Mouse (Mus musculus) liver, postnatal 0 days (tissue): ENCODE measurements around the gene Lrrc1. TPM values are rescaled to one million over a fixed set of nuclear protein-coding genes. Genes with fewer than 3 reads are reported as not detected.

ENCODE experiments used
- ATAC-seq: fragments of 200-750 bp; cut with Nextera tagmentation; 2 replicates; pipeline ENCODE4 v1.8.0; 2017; ENCODE audit warnings: mild to moderate bottlenecking, moderate library complexity
- DNase-seq: peaks from one replicate; pipeline ENCODE4 v3.0.0-alpha.2; 2016
- H3K27ac ChIP-seq: fragments of 300-500 bp; sonication (generic); 2 replicates; pipeline ENCODE4 v1.5.1; 2014; ENCODE audit warnings: antibody characterized with exemption, moderate library complexity, mild to moderate bottlenecking, low read depth
- H3K27me3 ChIP-seq: fragments of 300-500 bp; sonication (generic); 2 replicates; pipeline ENCODE4 v1.6.1; 2014; ENCODE audit warnings: low read length, control low read depth, mixed read lengths; ENCODE audit not compliant: insufficient read depth
- H3K36me3 ChIP-seq: fragments of 300-500 bp; sonication (generic); replicated peaks from 2 replicates; pipeline ENCODE4 v1.6.1; 2014; ENCODE audit warnings: mild to moderate bottlenecking, control low read depth, low read length, moderate library complexity, mixed read lengths; ENCODE audit not compliant: insufficient read depth
- H3K4me1 ChIP-seq: fragments of 300-500 bp; sonication (generic); 2 replicates; pipeline ENCODE4 v1.6.1; 2014; ENCODE audit warnings: antibody characterized with exemption, mild to moderate bottlenecking, control low read depth; ENCODE audit not compliant: insufficient read depth
- H3K4me2 ChIP-seq: fragments of 300-500 bp; sonication (generic); 2 replicates; pipeline ENCODE4 v1.6.1; 2014; ENCODE audit warnings: low read depth, mild to moderate bottlenecking, low read length, moderate library complexity, mixed read lengths
- H3K4me3 ChIP-seq: fragments of 300-500 bp; sonication (generic); 2 replicates; pipeline ENCODE4 v1.5.1; 2014; ENCODE audit warnings: low read depth, low read length
- H3K9ac ChIP-seq: fragments of 300-500 bp; sonication (generic); replicated peaks from 2 replicates; pipeline ENCODE4 v1.6.1; 2014; ENCODE audit warnings: mild to moderate bottlenecking, moderate library complexity
- H3K9me3 ChIP-seq: fragments of 300-500 bp; sonication (generic); 2 replicates; pipeline ENCODE4 v1.6.1; 2016; ENCODE audit warnings: mild to moderate bottlenecking, control low read depth, low read length, mixed read lengths
- CTCF ChIP-seq: sonication (generic); IDR thresholded peaks from 2 replicates; pipeline ENCODE4 v1.5.1; 2016; ENCODE audit warnings: antibody characterized with exemption, low read depth
- EP300 ChIP-seq: IDR thresholded peaks from 2 replicates; pipeline ENCODE4 v1.6.1; 2016; ENCODE audit warnings: antibody characterized with exemption, low read depth, mild to moderate bottlenecking
- WGBS: fragments of 180-500 bp; shearing (Covaris S2); extraction: QIAGEN DNeasy Blood & Tissue Kit; methylation state at CpG from one replicate; pipeline ENCODE4 v1.1.7; 2014; ENCODE audit not compliant: insufficient replicate concordance; 5-methylcytosine and 5-hydroxymethylcytosine counted together
- polyA plus RNA-seq: library from polyadenylated mRNA; unstranded; fragments of >200 nt; fragmentation: Nextera tagmentation; extraction: Ambion mirVana; gene quantifications from 2 replicates; pipeline ENCODE4 v1.2.1, GENCODE M21; 2015

Gene Lrrc1
- polyA plus RNA-seq, 1 experiment from 2014 or later, result 1.5 TPM

DNA sequence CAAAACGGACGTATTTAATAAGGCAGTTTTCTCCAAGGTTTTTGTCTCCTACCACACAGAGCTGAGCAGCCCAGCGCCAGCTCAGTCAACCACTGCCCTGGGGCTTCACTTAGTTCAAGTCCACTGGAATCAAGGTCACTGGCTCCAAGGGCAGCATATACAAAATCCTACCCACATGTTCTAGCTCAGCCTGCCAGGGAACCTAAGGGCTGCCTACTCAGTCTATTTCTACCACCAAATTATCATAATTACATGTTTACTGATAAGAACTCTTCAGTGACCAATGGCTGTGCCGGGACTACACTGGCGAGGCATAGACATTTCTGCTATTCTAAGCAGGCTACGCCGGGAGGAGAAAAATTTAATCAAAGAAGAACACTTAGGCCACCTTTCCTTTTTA is 80.8 kb downstream of the Lrrc1 start:
- H3K36me3 ChIP-seq, result no peaks in the 10 kb centered on the region
- ATAC-seq (no peak), DNase-seq (no peak)
- H3K4me2 ChIP-seq, result no peak overlapping the region
- H3K9ac ChIP-seq, result no peak overlapping the region
- H3K4me3 ChIP-seq, result no peak overlapping the region
- no peaks in the 10 kb centered on the region for H3K9me3 ChIP-seq
- H3K4me1 ChIP-seq, result no peaks in the 10 kb centered on the region
- TF ChIP-seq CTCF (no peak), EP300 (no peak)
- H3K27ac ChIP-seq, result no peak overlapping the region
- H3K27me3 ChIP-seq, result no peaks in the 10 kb centered on the region
- WGBS, result 60% methylated on average over 7 of the region's 7 CpGs

DNA sequence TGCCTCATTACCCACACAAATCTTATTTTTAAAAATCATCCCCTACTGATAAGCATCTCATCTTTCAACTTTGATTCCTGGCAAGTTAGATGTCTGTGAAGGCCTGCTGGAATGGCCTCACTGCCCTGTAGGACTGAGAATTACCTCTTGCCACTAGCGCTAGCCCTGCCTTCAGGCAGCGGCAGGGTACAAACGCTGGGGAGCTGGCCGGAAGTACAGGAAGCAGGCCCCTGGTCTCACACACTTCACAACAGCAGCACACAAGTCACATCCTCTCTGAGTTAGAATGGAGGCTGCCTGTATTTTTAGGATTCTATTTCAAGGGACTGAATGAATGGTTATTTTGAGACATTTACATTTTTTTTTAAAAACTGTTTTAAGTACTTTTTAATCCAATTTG is 81.5 kb downstream of the Lrrc1 start:
- Histone ChIP-seq H3K27me3 (no peaks in the 10 kb centered on the region), H3K9ac (no peak overlapping the region), H3K4me2 (no peak overlapping the region), H3K4me1 (no peaks in the 10 kb centered on the region), H3K27ac (no peak overlapping the region), H3K4me3 (no peak overlapping the region), H3K36me3 (no peaks in the 10 kb centered on the region), H3K9me3 (no peaks in the 10 kb centered on the region)
- 40% methylated on average over 4 of the region's 4 CpGs for WGBS
- no peak for DNase-seq
- ATAC-seq, result no peak
- TF ChIP-seq EP300, result no peak
- TF ChIP-seq CTCF, result no peak

DNA sequence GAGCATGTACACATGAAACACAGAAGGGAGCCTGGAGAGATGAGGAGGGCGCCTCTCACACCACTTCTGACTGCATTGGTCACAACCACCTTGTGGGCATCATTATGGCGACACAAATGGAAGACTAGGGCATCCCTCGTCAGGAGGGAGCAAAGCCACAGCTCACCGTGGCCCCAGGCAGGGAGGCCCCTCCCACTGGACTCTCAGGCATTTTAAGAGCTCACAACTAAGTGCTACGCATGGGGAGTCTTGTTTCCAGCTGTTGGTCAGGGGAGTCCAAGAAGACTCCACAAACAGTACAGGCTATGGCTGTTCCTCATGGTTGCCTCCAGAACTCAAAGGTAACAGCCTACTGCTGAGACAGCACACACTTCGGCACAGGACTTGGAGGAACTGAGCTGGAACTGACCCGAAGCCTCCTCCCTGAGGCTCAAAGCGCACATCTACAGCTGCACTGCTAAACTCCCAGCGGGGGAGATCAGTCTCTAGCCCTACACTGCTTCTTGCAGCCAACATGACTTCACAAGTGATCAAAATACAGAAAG is 83.2 kb downstream of the Lrrc1 start:
- TF ChIP-seq EP300, result no peak
- Histone ChIP-seq H3K27ac (no peak overlapping the region), H3K9me3 (no peaks in the 10 kb centered on the region), H3K4me2 (no peak overlapping the region), H3K27me3 (no peaks in the 10 kb centered on the region), H3K4me1 (no peaks in the 10 kb centered on the region), H3K36me3 (no peaks in the 10 kb centered on the region), H3K4me3 (no peak overlapping the region), H3K9ac (no peak overlapping the region)
- DNase-seq (no peak), ATAC-seq (peak; percentile 13; the same call in 1 of the 2 replicates)
- WGBS, result 72% methylated on average over 9 of the region's 9 CpGs

DNA sequence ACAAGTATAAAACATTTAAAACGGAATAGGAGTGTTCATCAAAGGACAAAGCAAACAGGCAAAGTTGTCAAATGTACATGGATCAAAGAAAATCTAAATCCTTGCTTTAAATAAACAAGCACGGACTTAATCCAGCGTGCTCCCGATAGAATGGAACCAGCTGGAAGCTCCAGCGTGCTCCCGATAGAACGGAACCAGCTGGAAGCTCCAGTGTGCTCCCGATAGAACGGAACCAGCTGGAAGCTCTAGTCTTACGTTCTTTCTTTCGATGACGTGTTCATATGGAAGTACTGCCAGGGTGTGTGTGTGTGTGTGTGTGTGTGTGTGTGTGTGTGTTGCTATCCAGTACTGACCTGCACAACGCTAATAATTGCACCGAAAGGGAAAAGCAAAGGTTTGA is 84.3 kb downstream of the Lrrc1 start:
- TF ChIP-seq CTCF, result no peak
- TF ChIP-seq EP300, result no peak
- Histone ChIP-seq H3K4me2 (no peak overlapping the region), H3K27ac (no peak overlapping the region), H3K4me1 (no peaks in the 10 kb centered on the region), H3K4me3 (no peak overlapping the region), H3K27me3 (no peaks in the 10 kb centered on the region), H3K36me3 (no peaks in the 10 kb centered on the region), H3K9ac (no peak overlapping the region), H3K9me3 (no peaks in the 10 kb centered on the region)
- DNase-seq (no peak), ATAC-seq (no peak)
- 87% methylated on average over 14 of the region's 14 CpGs for WGBS

DNA sequence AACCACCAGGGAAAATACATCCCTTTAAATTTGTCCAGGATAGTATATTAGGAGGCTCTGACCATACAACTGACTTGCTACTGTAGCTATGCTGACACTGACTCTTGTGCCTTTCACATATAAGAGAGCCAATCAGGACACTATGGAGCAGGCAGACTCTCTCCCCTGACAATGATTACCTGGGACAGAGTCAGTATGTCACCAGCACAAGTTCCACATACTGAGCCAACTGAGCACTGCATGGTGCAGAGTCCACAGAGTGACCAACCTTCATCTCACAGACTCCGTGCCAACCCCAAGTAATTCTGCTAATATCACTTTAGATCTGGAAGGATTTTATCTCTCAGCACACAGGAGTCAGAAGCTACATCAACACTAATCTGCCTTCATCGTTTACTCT is 85.3 kb downstream of the Lrrc1 start:
- Histone ChIP-seq H3K4me1 (no peaks in the 10 kb centered on the region), H3K4me2 (no peak overlapping the region), H3K9ac (no peak overlapping the region), H3K36me3 (no peaks in the 10 kb centered on the region), H3K27me3 (no peaks in the 10 kb centered on the region), H3K4me3 (no peak overlapping the region), H3K9me3 (no peaks in the 10 kb centered on the region), H3K27ac (no peak overlapping the region)
- no peak for TF ChIP-seq CTCF
- no peak for TF ChIP-seq EP300
- DNase-seq (no peak), ATAC-seq (peak; percentile 99)
- 68% methylated on average over 2 of the region's 2 CpGs for WGBS

DNA sequence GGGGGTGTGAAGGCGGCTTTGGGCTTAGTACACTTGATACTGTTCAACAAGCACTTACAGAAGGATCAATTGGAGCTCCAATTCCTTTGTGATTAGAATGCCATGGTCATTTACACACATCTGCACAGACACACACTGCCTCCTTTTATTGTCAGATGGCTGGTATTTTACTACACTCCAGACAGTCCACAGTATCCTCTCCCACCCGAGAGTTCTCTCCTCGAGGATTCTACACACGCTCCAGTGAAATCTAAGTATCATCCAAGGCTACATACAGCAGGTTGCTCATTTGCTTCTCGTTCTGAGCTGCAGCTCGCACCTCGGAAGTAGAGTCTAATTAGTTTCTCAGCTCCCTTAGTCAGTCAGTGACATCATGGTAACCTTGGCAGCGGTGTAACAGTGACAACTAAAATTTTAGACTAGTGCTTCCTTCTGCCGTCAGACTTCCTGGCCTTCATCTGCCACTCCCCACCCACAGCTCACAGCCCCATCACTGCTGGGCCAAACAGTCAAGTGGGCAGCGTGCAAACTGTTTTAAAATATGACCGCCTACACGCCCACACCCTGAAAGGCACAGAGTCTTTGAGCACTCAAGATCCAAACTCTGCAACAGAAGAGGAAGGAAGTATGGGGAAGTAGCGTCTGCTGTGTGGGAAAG is 88.4 kb downstream of the Lrrc1 start:
- TF ChIP-seq EP300 (no peak), CTCF (no peak)
- Histone ChIP-seq H3K4me1 (no peaks in the 10 kb centered on the region), H3K27me3 (no peaks in the 10 kb centered on the region), H3K27ac (no peak overlapping the region), H3K4me3 (no peak overlapping the region), H3K9ac (no peak overlapping the region), H3K36me3 (no peaks in the 10 kb centered on the region), H3K4me2 (no peak overlapping the region), H3K9me3 (no peaks in the 10 kb centered on the region)
- 57% methylated on average over 13 of the region's 13 CpGs for WGBS
- no peak for DNase-seq
- ATAC-seq, result no peak
